Mouse (Mus musculus) midbrain, embryonic 14.5 days (tissue): ENCODE measurements around the gene Eml1. TPM values are rescaled to one million over a fixed set of nuclear protein-coding genes. Genes with fewer than 3 reads are reported as not detected.
A peak's percentile ranks its signal among the peaks of the same experiment; 100 is the strongest.

Experiments
- ATAC-seq: fragments of 200-750 bp; cut with Nextera tagmentation; 2 replicates; pipeline ENCODE4 v1.8.0; 2017; ENCODE audit warnings: moderate number of reproducible peaks, moderate library complexity; ENCODE audit not compliant: low FRiP score, low TSS enrichment
- DNase-seq: peaks from one replicate; pipeline ENCODE4 v3.0.0-alpha.2; 2015
- H3K27ac ChIP-seq: fragments of 300-500 bp; sonication (generic); replicated peaks from 2 replicates; pipeline ENCODE4 v1.5.1; 2014; ENCODE audit warnings: mild to moderate bottlenecking, low read depth, low read length, moderate library complexity
- H3K27me3 ChIP-seq: fragments of 300-500 bp; sonication (generic); 2 replicates; pipeline ENCODE4 v1.6.1; 2014; ENCODE audit warnings: low read length, control low read depth, mixed read lengths; ENCODE audit not compliant: control insufficient read depth, insufficient read depth
- H3K36me3 ChIP-seq: fragments of 300-500 bp; sonication (generic); 2 replicates; pipeline ENCODE4 v1.6.1; 2014; ENCODE audit warnings: low read length, control low read depth; ENCODE audit not compliant: control insufficient read depth, insufficient read depth
- H3K4me1 ChIP-seq: fragments of 300-500 bp; sonication (generic); 2 replicates; pipeline ENCODE4 v1.6.1; 2014; ENCODE audit warnings: mild to moderate bottlenecking, antibody characterized with exemption, low read length, control low read depth; ENCODE audit not compliant: control insufficient read depth, insufficient read depth
- H3K4me2 ChIP-seq: fragments of 300-500 bp; sonication (generic); 2 replicates; pipeline ENCODE4 v1.6.1; 2014; ENCODE audit warnings: mild to moderate bottlenecking, low read length, moderate library complexity
- H3K4me3 ChIP-seq: fragments of 300-500 bp; sonication (generic); replicated peaks from 2 replicates; pipeline ENCODE4 v1.5.1; 2014; ENCODE audit warnings: low read depth, low read length
- H3K9ac ChIP-seq: fragments of 300-500 bp; sonication (generic); replicated peaks from 2 replicates; pipeline ENCODE4 v1.6.1; 2014; ENCODE audit warnings: mild to moderate bottlenecking, low read length, moderate library complexity
- H3K9me3 ChIP-seq: fragments of 300-500 bp; sonication (generic); 2 replicates; pipeline ENCODE4 v1.6.1; 2016; ENCODE audit warnings: low read length, control low read depth, mixed read lengths; ENCODE audit not compliant: control insufficient read depth
- WGBS: fragments of 180-500 bp; shearing (Covaris S2); extraction: QIAGEN DNeasy Blood & Tissue Kit; methylation state at CpG from one replicate; pipeline ENCODE4 v1.1.7; 2014; 5-methylcytosine and 5-hydroxymethylcytosine counted together
- polyA plus RNA-seq: library from polyadenylated mRNA; unstranded; fragments of >200 nt; fragmentation: Nextera tagmentation; extraction: Ambion mirVana; gene quantifications from 2 replicates; pipeline ENCODE4 v1.2.1, GENCODE M21; 2014

The Eml1 gene
- polyA plus RNA-seq, 1 experiment from 2014 or later = 49.3 TPM

GRCm38 (mm10) chr12:108348151-108348550 lies 22.6 kb upstream of the Eml1 start:
- Histone ChIP-seq H3K4me1 (no peaks in the 10 kb centered on the region), H3K36me3 (no peaks in the 10 kb centered on the region), H3K9ac (no peak overlapping the region), H3K9me3 (no peaks in the 10 kb centered on the region), H3K27ac (no peak overlapping the region), H3K4me2 (no peak overlapping the region), H3K27me3 (peaks cover 9% of the 10 kb centered on the region), H3K4me3 (no peak overlapping the region)
- no peak for DNase-seq
- ATAC-seq = no peak
- 88% methylated on average over 8 of the region's 8 CpGs for WGBS

GRCm38 (mm10) chr12:108349026-108349425 lies 21.7 kb upstream of the Eml1 start:
- H3K9ac ChIP-seq = no peak overlapping the region
- no peak overlapping the region for H3K4me3 ChIP-seq
- no peak overlapping the region for H3K4me2 ChIP-seq
- no peak overlapping the region for H3K27ac ChIP-seq
- ATAC-seq (no peak), DNase-seq (no peak)
- 75% methylated on average over 5 of the region's 5 CpGs for WGBS
- H3K9me3 ChIP-seq = no peaks in the 10 kb centered on the region
- H3K27me3 ChIP-seq = peaks cover 18% of the 10 kb centered on the region
- no peaks in the 10 kb centered on the region for H3K36me3 ChIP-seq
- no peaks in the 10 kb centered on the region for H3K4me1 ChIP-seq

- Histone ChIP-seq H3K27ac (no peak overlapping the region), H3K4me2 (no peak overlapping the region), H3K27me3 (peaks cover 20% of the 10 kb centered on the region), H3K9me3 (no peaks in the 10 kb centered on the region), H3K4me1 (no peaks in the 10 kb centered on the region), H3K36me3 (no peaks in the 10 kb centered on the region), H3K4me3 (no peak overlapping the region), H3K9ac (no peak overlapping the region)
- 84% methylated on average over 10 of the region's 10 CpGs for WGBS
- DNase-seq (no peak), ATAC-seq (no peak)
Observed at GRCm38 (mm10) chr12:108350931-108351330, 19.8 kb upstream of the Eml1 start.

DNA sequence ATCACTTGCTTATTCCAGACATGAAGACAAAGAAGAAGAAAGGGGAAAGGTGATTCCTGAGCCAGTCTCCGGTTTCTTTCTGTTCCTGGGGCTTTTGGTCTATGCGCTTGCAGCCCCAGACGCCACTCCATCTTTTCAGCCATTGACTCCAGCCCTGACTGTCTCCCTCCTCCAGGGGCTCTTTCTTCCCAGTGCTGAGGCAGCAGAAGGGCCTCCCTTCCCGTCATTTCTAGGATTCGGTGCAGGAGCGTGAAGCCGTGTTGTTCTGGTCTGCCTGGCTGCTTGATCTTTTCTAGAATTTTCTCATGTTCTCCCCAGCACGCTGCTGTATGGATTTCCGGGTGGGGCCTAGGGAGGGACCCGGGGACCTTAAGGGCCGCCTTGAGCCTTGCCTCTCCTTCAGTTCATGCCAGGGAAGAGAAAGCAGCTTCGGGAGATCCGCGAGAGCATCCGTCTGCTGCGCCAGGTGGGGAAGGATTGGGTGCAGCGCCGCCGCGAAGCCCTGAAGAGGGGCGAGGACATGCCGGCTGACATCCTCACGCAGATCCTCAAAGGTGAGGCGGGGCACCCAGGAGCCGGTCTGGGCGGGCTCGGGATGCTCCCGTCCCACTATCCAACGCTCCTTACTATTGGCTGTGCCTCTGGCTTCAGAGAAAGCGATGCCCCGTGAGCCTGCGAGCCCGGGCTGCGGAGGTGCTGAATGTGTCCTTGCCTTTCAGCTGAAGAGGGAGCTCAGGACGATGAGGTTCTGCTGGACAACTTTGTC lies 18.2 kb upstream of the Eml1 start:
- peak overlapping the region; percentile 51 for H3K9ac ChIP-seq
- peak overlapping the region; percentile 49 for H3K4me2 ChIP-seq
- no peaks in the 10 kb centered on the region for H3K36me3 ChIP-seq
- DNase-seq (peak; percentile 46), ATAC-seq (no peak)
- no peaks in the 10 kb centered on the region for H3K9me3 ChIP-seq
- no peak overlapping the region for H3K27ac ChIP-seq
- H3K27me3 ChIP-seq = peaks cover 20% of the 10 kb centered on the region
- 12% methylated on average over 35 of the region's 35 CpGs for WGBS
- peak overlapping the region; percentile 24 for H3K4me3 ChIP-seq
- no peaks in the 10 kb centered on the region for H3K4me1 ChIP-seq

DNA sequence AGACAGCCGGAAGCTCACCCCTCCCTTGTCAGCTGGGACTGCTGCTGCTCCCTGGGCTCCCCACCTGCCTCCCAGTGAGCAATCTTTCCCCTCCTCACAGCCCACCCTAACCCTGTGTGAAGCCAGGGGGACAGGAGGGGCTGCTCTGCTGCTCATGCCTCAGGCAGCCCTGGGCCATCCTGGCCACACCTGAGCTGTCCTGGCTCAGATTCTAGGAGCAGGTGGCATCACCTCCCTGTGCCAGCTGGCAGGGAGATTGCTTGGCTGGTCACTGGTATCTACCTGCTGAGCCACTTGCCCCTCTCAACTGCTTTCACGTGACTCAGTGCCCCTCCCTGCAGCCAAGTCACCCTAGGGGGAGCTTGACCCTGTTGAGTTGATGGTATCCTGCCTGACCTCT lies 16.5 kb upstream of the Eml1 start:
- H3K9me3 ChIP-seq = no peaks in the 10 kb centered on the region
- no peak overlapping the region for H3K9ac ChIP-seq
- no peaks in the 10 kb centered on the region for H3K36me3 ChIP-seq
- H3K27me3 ChIP-seq = peaks cover 20% of the 10 kb centered on the region
- DNase-seq (no peak), ATAC-seq (no peak)
- no peaks in the 10 kb centered on the region for H3K4me1 ChIP-seq
- H3K4me3 ChIP-seq = no peak overlapping the region
- WGBS = 75% methylated on average over 2 of the region's 2 CpGs
- H3K4me2 ChIP-seq = no peak overlapping the region
- H3K27ac ChIP-seq = no peak overlapping the region

GRCm38 (mm10) chr12:108355271-108355670 lies 15.5 kb upstream of the Eml1 start:
- no peak for ATAC-seq
- H3K4me2 ChIP-seq = no peak overlapping the region
- peaks cover 20% of the 10 kb centered on the region for H3K27me3 ChIP-seq
- H3K9ac ChIP-seq = no peak overlapping the region
- no peaks in the 10 kb centered on the region for H3K36me3 ChIP-seq
- H3K4me3 ChIP-seq = no peak overlapping the region
- H3K4me1 ChIP-seq = no peaks in the 10 kb centered on the region
- H3K27ac ChIP-seq = no peak overlapping the region
- 93% methylated on average over 1 of the region's 1 CpGs for WGBS
- DNase-seq = no peak
- H3K9me3 ChIP-seq = no peaks in the 10 kb centered on the region

DNA sequence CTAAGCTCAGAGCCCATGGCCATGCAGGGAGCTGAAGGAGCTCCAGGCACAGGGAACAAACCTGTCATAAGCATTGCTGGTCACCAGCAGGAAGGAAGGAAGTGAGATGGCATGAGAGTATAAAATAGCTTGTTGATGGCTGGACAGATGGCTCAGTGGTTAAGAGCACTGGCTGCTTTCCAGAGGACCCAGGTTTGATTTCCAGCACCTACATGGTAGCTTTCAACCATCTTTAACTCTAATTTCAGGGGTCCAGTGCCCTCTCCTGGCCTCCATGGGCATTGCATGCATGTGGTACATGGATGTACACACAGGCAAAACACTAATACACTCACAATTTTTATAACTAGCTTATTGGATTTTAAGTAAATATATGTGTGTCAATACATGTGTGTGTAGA lies 14.8 kb upstream of the Eml1 start:
- H3K4me1 ChIP-seq = no peaks in the 10 kb centered on the region
- H3K9me3 ChIP-seq = no peaks in the 10 kb centered on the region
- no peaks in the 10 kb centered on the region for H3K36me3 ChIP-seq
- no peak overlapping the region for H3K9ac ChIP-seq
- no peak overlapping the region for H3K4me3 ChIP-seq
- H3K27me3 ChIP-seq = peaks cover 20% of the 10 kb centered on the region
- no peak overlapping the region for H3K4me2 ChIP-seq
- DNase-seq = no peak
- no peak for ATAC-seq
- no peak overlapping the region for H3K27ac ChIP-seq

GRCm38 (mm10) chr12:108363796-108364195 lies 7.0 kb upstream of the Eml1 start:
- peak; percentile 79 for ATAC-seq
- Histone ChIP-seq H3K4me2 (no peak overlapping the region), H3K9me3 (no peaks in the 10 kb centered on the region), H3K9ac (no peak overlapping the region), H3K27ac (no peak overlapping the region), H3K27me3 (no peaks in the 10 kb centered on the region), H3K4me1 (no peaks in the 10 kb centered on the region; the same call in 1 of the 2 replicates), H3K4me3 (no peak overlapping the region), H3K36me3 (no peaks in the 10 kb centered on the region)
- DNase-seq = peak; percentile 93
- WGBS = 7% methylated on average over 5 of the region's 5 CpGs

- DNase-seq (peak; percentile 69), ATAC-seq (no peak)
- Histone ChIP-seq H3K4me1 (no peaks in the 10 kb centered on the region; the same call in 1 of the 2 replicates), H3K9ac (no peak overlapping the region), H3K27me3 (no peaks in the 10 kb centered on the region), H3K4me3 (no peak overlapping the region), H3K36me3 (no peaks in the 10 kb centered on the region), H3K9me3 (no peaks in the 10 kb centered on the region), H3K4me2 (no peak overlapping the region), H3K27ac (no peak overlapping the region)
- 37% methylated on average over 3 of the region's 3 CpGs for WGBS
Observed at GRCm38 (mm10) chr12:108365340-108365739, 5.4 kb upstream of the Eml1 start.
